Mouse (Mus musculus) C2C12 (cell line): ENCODE data around the gene Cyct. TPM values are rescaled to one million over a fixed set of nuclear protein-coding genes. Genes with fewer than 3 reads are reported as not detected.
A peak's percentile ranks its signal among the peaks of the same experiment; 100 is the strongest.

Experiments
- H3K27me3 ChIP-seq: one replicate; pipeline ENCODE4 v1.6.1; 2011; ENCODE audit not compliant: control insufficient read depth, insufficient read depth, insufficient read length
- H3K36me3 ChIP-seq: one replicate; pipeline ENCODE4 v1.6.1; 2011; ENCODE audit not compliant: control insufficient read depth, insufficient read depth
- H3K4me3 ChIP-seq: one replicate; pipeline ENCODE4 v1.5.1; 2011; ENCODE audit warnings: mild to moderate bottlenecking, control low read depth; ENCODE audit not compliant: poor library complexity, insufficient read depth, severe bottlenecking
- H3K79me2 ChIP-seq: one replicate; pipeline ENCODE4 v1.6.1; 2011; ENCODE audit not compliant: control insufficient read depth, insufficient read depth
- H3K79me3 ChIP-seq: one replicate; pipeline ENCODE4 v1.6.1; 2011; ENCODE audit warnings: low read depth, control low read depth
- H3ac ChIP-seq: one replicate; pipeline ENCODE3; 2011; ENCODE audit warnings: low read depth; ENCODE audit not compliant: control insufficient read depth, insufficient read length
- CEBPB ChIP-seq: IDR thresholded peaks from one replicate; pipeline ENCODE4 v1.6.1; 2011; ENCODE audit warnings: low read depth, mild to moderate bottlenecking, control low read depth, moderate library complexity
- CTCF ChIP-seq: IDR thresholded peaks from one replicate; pipeline ENCODE4 v1.5.1; 2011; ENCODE audit not compliant: control insufficient read depth, insufficient read depth, insufficient read length
- FOSL1 ChIP-seq: IDR thresholded peaks from one replicate; pipeline ENCODE4 v1.8.0; 2011; ENCODE audit warnings: mild to moderate bottlenecking, low read length; ENCODE audit not compliant: poor library complexity, insufficient read depth, severe bottlenecking
- MAX ChIP-seq: IDR thresholded peaks from one replicate; pipeline ENCODE4 v1.6.1; 2011; ENCODE audit warnings: mild to moderate bottlenecking, control low read depth
- MYOD1 ChIP-seq: IDR thresholded peaks from one replicate; pipeline ENCODE4 v1.6.1; 2011; ENCODE audit warnings: low read depth; ENCODE audit not compliant: control insufficient read depth, insufficient read length
- MYOG ChIP-seq: IDR thresholded peaks from one replicate; pipeline ENCODE4 v1.6.1; 2011; ENCODE audit not compliant: control insufficient read depth, insufficient read length; ENCODE audit errors: extremely low read depth
- USF1 ChIP-seq: IDR thresholded peaks from one replicate; pipeline ENCODE4 v1.6.1; 2011; ENCODE audit warnings: low read depth, mild to moderate bottlenecking, control low read depth, moderate library complexity
- polyA plus RNA-seq: library from polyadenylated mRNA; unstranded; fragments of >200 nt; fragmentation: generic; extraction: Trizol; gene quantifications from one replicate; pipeline ENCODE4 v1.2.1, GENCODE M21; 2012; ENCODE audit warnings: missing spikeins

The Cyct gene
- polyA plus RNA-seq, 1 experiment: not detected

DNA sequence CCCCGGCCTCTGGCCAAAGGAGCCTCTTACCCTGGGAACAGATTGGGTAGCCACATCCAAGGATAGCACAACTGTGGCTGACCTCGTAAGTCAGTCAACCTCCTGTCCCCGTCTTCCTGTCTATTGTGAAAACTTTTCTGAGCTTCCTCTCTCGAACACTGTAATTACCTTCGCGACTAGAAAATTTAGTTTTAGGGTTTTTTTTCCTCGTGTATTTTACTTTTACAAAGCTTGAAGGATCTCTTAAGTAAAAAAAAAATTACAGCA is 10.3 kb upstream of the Cyct start:
- peak overlapping the region; percentile 83 for H3K4me3 ChIP-seq
- TF ChIP-seq USF1 (no peak), CTCF (no peak), CEBPB (no peak), MYOG (no peak), FOSL1 (no peak)
- no peaks in the 10 kb centered on the region for H3K27me3 ChIP-seq
- peaks cover 18% of the 10 kb centered on the region for H3K36me3 ChIP-seq
- peak overlapping the region; percentile 59 for H3ac ChIP-seq
- H3K79me2 ChIP-seq: peaks cover 23% of the 10 kb centered on the region
- peaks cover 10% of the 10 kb centered on the region for H3K79me3 ChIP-seq

GRCm38 (mm10) chr2:76369821-76370655 is 9.8 kb upstream of the Cyct start, which contains the start of gene Rbm45:
Rbm45 (plus strand) TSS chr2:76369984.
- Histone ChIP-seq H3K4me3 (peak within 1 kb of the TSS; percentile 83), H3K36me3 (peaks cover 17% of the 10 kb centered on the region), H3K79me2 (peaks cover 23% of the 10 kb centered on the region), H3ac (peak within 1 kb of the TSS; percentile 59), H3K27me3 (no peaks in the 10 kb centered on the region), H3K79me3 (peaks cover 10% of the 10 kb centered on the region)
- TF ChIP-seq CTCF (peak; percentile 73), USF1 (no peak), MYOD1 (peak; percentile 39), CEBPB (no peak)

DNA sequence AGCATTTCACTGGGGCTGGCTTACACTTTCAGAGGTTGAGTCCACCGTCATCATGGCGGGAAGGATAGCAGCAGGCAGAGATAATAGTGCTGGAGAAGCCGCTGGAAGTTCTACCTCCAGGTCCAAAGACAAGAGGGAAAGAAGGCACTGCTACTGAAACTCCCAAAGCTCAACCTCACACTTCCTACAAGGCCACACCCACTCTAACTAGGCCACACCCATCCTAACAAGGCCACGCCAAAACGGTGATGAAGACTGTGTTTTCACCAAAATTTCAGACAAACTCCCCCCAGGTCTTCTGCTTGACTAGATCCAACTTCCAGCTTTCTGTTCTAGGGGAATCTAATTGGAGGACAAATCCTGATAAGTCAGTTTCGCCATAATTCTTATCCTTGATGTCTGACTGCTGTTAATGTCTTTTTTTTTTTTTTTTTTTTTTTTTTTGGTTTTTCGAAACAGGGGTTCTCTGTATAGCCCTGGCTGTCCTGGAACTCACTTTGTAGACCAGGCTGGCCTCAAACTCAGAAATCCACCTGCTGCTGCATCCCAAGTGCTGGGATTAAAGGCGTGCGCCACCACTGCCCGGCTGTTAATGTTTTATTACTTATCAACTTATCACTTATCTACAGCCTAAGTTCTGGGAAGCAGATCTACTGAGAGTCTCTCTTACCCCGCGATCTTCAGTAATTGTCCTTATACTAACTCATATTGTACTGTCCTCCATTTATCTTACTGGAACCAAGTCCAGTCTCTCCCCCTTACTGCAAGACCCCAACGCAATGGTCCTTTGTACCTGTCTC is 8.8 kb upstream of the Cyct start:
- Histone ChIP-seq H3ac (no peak overlapping the region), H3K4me3 (peak overlapping the region; percentile 83)
- no peak for TF ChIP-seq MYOG
- TF ChIP-seq CEBPB: no peak
- TF ChIP-seq USF1: no peak
- no peak for TF ChIP-seq MYOD1
- TF ChIP-seq MAX: no peak
- TF ChIP-seq FOSL1: no peak

DNA sequence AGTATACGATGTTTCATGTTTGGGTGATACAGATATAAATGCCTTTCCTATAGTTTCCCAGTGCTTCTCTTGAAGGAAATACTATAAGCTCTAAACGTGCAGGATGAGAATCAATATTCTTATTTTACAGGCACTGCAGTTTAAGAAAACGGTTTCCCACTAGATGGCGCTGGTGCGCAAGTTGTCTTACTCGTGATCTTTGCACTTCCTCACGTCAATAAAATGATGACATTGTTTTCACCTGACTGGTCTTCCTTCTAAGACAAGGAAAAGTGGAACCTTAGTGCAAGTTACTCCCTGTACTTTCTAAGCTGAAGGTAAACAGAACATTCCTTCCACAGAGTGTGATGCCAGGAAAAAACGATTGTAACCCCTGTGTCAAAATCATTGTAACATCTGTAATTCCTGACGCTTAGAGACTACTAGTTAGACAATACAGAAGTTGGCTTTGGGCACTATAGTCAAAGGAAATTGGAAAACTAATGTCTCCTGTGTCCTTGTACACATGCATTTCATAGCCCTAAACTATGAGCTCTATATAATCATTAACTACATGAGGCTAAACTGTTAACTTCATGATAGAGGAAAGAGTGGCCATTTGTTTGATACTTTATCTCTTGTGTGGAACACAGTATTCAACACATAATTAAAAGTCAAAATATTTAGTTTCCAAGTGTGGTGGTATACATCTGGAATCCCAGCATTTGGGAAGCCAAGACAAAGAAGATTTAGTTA is 7.1 kb upstream of the Cyct start:
- no peak overlapping the region for H3K4me3 ChIP-seq
- no peaks in the 10 kb centered on the region for H3K27me3 ChIP-seq
- TF ChIP-seq FOSL1: no peak
- no peak for TF ChIP-seq MYOD1
- TF ChIP-seq MYOG: no peak
- TF ChIP-seq CTCF: peak; percentile 30
- peaks cover 23% of the 10 kb centered on the region for H3K79me2 ChIP-seq
- peaks cover 10% of the 10 kb centered on the region for H3K79me3 ChIP-seq
- no peak overlapping the region for H3ac ChIP-seq
- peaks cover 5% of the 10 kb centered on the region for H3K36me3 ChIP-seq

More for the DNA sequence above, 8.8 kb upstream of the Cyct start:
- peaks cover 17% of the 10 kb centered on the region for H3K36me3 ChIP-seq
- peaks cover 10% of the 10 kb centered on the region for H3K79me3 ChIP-seq
- H3K79me2 ChIP-seq: peaks cover 23% of the 10 kb centered on the region
- H3K27me3 ChIP-seq: no peaks in the 10 kb centered on the region

- no peak for TF ChIP-seq CTCF
- TF ChIP-seq CEBPB: no peak
- TF ChIP-seq MYOG: no peak
- Histone ChIP-seq H3K27me3 (no peaks in the 10 kb centered on the region), H3K79me3 (peaks cover 6% of the 10 kb centered on the region), H3ac (no peak overlapping the region), H3K36me3 (no peaks in the 10 kb centered on the region), H3K79me2 (peaks cover 8% of the 10 kb centered on the region), H3K4me3 (no peak overlapping the region)
Observed at GRCm38 (mm10) chr2:76365811-76366210, 5.6 kb upstream of the Cyct start.
